Mouse (Mus musculus): ENCODE measurements at regions not wholly inside any gene's neighbourhood (a gene's known extent, or its start where the extent isn't known, plus 50 kb on each side); places are given as distances from the start of the nearest gene placed in this dataset.
A peak's percentile ranks its signal among the peaks of the same experiment; 100 is the strongest.

DNA sequence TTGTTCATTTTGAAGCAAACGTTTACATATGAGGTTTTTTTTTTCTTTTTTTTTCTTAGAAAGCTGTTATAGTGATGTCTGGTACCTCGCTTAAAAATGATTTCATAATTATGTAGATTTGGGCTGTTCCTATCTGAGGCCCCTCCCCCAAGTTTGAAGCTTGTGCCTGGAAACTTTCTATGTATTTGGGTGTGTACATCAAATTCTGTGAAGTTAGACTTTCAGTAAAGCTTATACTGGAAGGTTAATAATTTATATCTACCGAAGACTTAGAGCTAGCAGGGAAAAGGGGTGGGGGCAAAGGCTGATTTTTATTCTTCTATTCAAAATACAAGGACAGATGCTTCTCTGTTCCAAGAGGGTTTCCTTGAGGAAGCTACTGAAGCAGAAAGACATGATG, 235.3 kb downstream of the Mef2c start:
- Histone ChIP-seq H3K9me3 (replicated peaks; ENCODE audit: insufficient read depth, low read length) (no peaks in the 10 kb centered on the region), H3K36me3 (ENCODE audit: control insufficient read depth in 1 of 2, insufficient read depth in 2 of 2, low read length in 2 of 2) (peaks cover 0 to 6% of the 10 kb centered on the region in 2 experiments; a peak in 3 of 4 replicates), H3K9ac (ENCODE audit: control insufficient read depth, low read depth, low read length, poor library complexity, severe bottlenecking) (peak overlapping the region; percentile 55; the same call in 1 of the 2 replicates), H3K27ac (ENCODE audit: control insufficient read depth, low read depth, low read length) (no peak overlapping the region; the same call in 1 of the 2 replicates), H3K27me3 (ENCODE audit: control insufficient read depth in 1 of 2, insufficient read depth in 2 of 2, low read length in 2 of 2) (no peaks in the 10 kb centered on the region), H3K4me3 (ENCODE audit: control insufficient read depth in 1 of 2, insufficient read depth in 1 of 2, low read depth in 2 of 2, low read length in 2 of 2) (peak overlapping the region; percentile 61 to 81), H3K79me2 (ENCODE audit: control insufficient read depth, insufficient read depth, low read length, poor library complexity) (peaks cover 4% of the 10 kb centered on the region), H3K4me1 (ENCODE audit: control insufficient read depth in 1 of 2, insufficient read depth in 2 of 2, low read length in 2 of 2) (peaks cover 3 to 11% of the 10 kb centered on the region in 2 experiments)
- TF ChIP-seq MAFK (IDR thresholded peaks at IDR 0.05; ENCODE audit: borderline replicate concordance, low read depth, low read length) (no peak), POLR2A (IDR thresholded peaks at IDR 0.05; ENCODE audit: control insufficient read depth in 1 of 2, insufficient read depth in 1 of 2, low read depth in 1 of 2, low read length in 2 of 2, poor library complexity in 1 of 2) (no peak), ZNF384 (IDR thresholded peaks at IDR 0.05; ENCODE audit: low read depth, low read length) (no peak), MXI1 (IDR thresholded peaks at IDR 0.05; ENCODE audit: low read depth, low read length) (no peak), MYB (IDR thresholded peaks at IDR 0.05; ENCODE audit: low read depth, low read length) (no peak), E2F4 (IDR thresholded peaks at IDR 0.05; ENCODE audit: borderline replicate concordance, low read depth, low read length) (no peak), BHLHE40 (IDR thresholded peaks at IDR 0.05; ENCODE audit: borderline replicate concordance, low read depth, low read length) (no peak), JUND (IDR thresholded peaks at IDR 0.05; ENCODE audit: low read depth, low read length) (no peak), USF2 (IDR thresholded peaks at IDR 0.05; ENCODE audit: borderline replicate concordance in 1 of 2, insufficient read depth in 1 of 2, low read depth in 1 of 2, low read length in 2 of 2) (no peak), EP300 (IDR thresholded peaks at IDR 0.05; ENCODE audit: low read depth in 1 of 2, low read length in 2 of 2) (no peak)
- DNase-seq (ENCODE audit: low read depth, low spot score), result peak; percentile 30

DNA sequence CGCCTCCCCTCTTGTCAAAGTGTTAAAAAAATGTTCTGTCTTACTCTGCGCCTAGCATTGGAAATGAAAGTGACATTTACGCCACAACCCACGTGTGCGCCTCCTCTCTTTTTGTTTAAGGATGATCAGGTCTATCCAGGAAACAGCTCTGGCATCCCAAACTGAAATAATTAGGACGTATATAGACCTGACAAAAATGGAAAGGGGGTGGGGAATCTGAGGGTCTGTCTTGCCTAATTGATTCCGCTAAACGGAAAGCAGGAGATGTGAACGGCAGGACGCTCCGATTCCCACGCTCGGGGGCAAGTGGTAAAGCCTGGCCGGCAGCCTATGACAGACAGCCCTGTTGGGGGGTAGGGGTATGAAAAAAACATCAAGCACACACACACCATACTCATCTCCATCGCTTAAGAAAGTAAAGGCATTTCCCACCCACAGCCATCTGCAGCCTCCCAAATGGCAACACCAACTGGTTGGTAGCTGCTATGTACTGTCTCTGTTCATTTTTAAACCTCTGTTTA, 235.8 kb downstream of the Mef2c start:
- no peaks in the 10 kb centered on the region for H3K27me3 ChIP-seq (ENCODE audit: control insufficient read depth in 1 of 2, insufficient read depth in 2 of 2, low read length in 2 of 2)
- no peak overlapping the region for H3K27ac ChIP-seq (ENCODE audit: control insufficient read depth, low read depth, low read length)
- no peaks in the 10 kb centered on the region for H3K9me3 ChIP-seq (replicated peaks; ENCODE audit: insufficient read depth, low read length)
- H3K9ac ChIP-seq (ENCODE audit: control insufficient read depth, low read depth, low read length, poor library complexity, severe bottlenecking), result no peak overlapping the region
- TF ChIP-seq ELF1 (IDR thresholded peaks at IDR 0.05; ENCODE audit: low read depth, low read length), result no peak
- TF ChIP-seq JUND (IDR thresholded peaks at IDR 0.05; ENCODE audit: low read depth, low read length), result no peak
- no peak for TF ChIP-seq TAL1 (IDR thresholded peaks at IDR 0.05; ENCODE audit: low read length)
- no peak for TF ChIP-seq GABPA (IDR thresholded peaks at IDR 0.05; ENCODE audit: low read depth, low read length)
- no peak for TF ChIP-seq POLR2AphosphoS2 (IDR thresholded peaks at IDR 0.05; ENCODE audit: low read length)
- TF ChIP-seq MEF2A (IDR thresholded peaks at IDR 0.05; ENCODE audit: extremely low read depth, insufficient replicate concordance, low read depth, low read length, poor library complexity, severe bottlenecking), result no peak
- TF ChIP-seq SIN3A (IDR thresholded peaks at IDR 0.05; ENCODE audit: low read length), result no peak
- peaks cover 4% of the 10 kb centered on the region for H3K79me2 ChIP-seq (ENCODE audit: control insufficient read depth, insufficient read depth, low read length, poor library complexity)
- H3K4me1 ChIP-seq (ENCODE audit: control insufficient read depth in 1 of 2, insufficient read depth in 2 of 2, low read length in 2 of 2), result peaks cover 2 to 11% of the 10 kb centered on the region in 2 experiments; a peak in 3 of 4 replicates
- H3K4me3 ChIP-seq (ENCODE audit: control insufficient read depth in 1 of 2, insufficient read depth in 1 of 2, low read depth in 2 of 2, low read length in 2 of 2), result no peak overlapping the region
- no peak for DNase-seq (ENCODE audit: low read depth, low spot score)
- H3K36me3 ChIP-seq (ENCODE audit: control insufficient read depth in 1 of 2, insufficient read depth in 2 of 2, low read length in 2 of 2), result peaks cover 0 to 6% of the 10 kb centered on the region in 2 experiments; a peak in 3 of 4 replicates
